ENCODE assay signal across 1 mouse cellular context in genomic region chr17:23672761-23673160, GRCm38 (mm10).
TF ChIP-seq lines count a peak whose summit lies in the region.

No protein-coding gene starts in this region.

TF ChIP-seq in CH12.LX, 34 proteins besides CTCF, POLR2A, EP300 and RAD21:
- no peak for TF ChIP-seq GABPA (IDR thresholded peaks at IDR 0.05; ENCODE audit: insufficient replicate concordance, low read depth, low read length)
- TF ChIP-seq USF1 (IDR thresholded peaks at IDR 0.05; ENCODE audit: low read depth, low read length) = no peak
- no peak for TF ChIP-seq ZKSCAN1 (IDR thresholded peaks at IDR 0.05; ENCODE audit: borderline replicate concordance, low read depth, low read length)
- no peak for TF ChIP-seq NRF1 (IDR thresholded peaks at IDR 0.05; ENCODE audit: low read depth, low read length)
- no peak for TF ChIP-seq MAX (IDR thresholded peaks at IDR 0.05; ENCODE audit: low read length)
- TF ChIP-seq PAX5 (IDR thresholded peaks at IDR 0.05; ENCODE audit: low read length) = no peak
- TF ChIP-seq BHLHE40 (IDR thresholded peaks at IDR 0.05; ENCODE audit: low read depth, low read length) = no peak
- no peak for TF ChIP-seq KAT2A (IDR thresholded peaks at IDR 0.05; ENCODE audit: insufficient replicate concordance, low read length)
- TF ChIP-seq JUN (IDR thresholded peaks at IDR 0.05; ENCODE audit: insufficient read depth, low read depth, low read length) = no peak
- TF ChIP-seq SMC3 (IDR thresholded peaks at IDR 0.05; ENCODE audit: low read depth, low read length) = no peak
- TF ChIP-seq CHD1 (IDR thresholded peaks at IDR 0.05; ENCODE audit: low read depth, low read length) = no peak
- TF ChIP-seq USF2 (conservative IDR thresholded peaks at IDR 0.05; ENCODE audit: low read depth, low read length) = no peak
- TF ChIP-seq TCF12 (IDR thresholded peaks at IDR 0.05; ENCODE audit: low read depth, low read length) = no peak
- no peak for TF ChIP-seq IRF4 (IDR thresholded peaks at IDR 0.05; ENCODE audit: low read depth, low read length)
- TF ChIP-seq ETS1 (conservative IDR thresholded peaks at IDR 0.05; ENCODE audit: low read depth, low read length) = no peak
- TF ChIP-seq RCOR1 (conservative IDR thresholded peaks at IDR 0.05; ENCODE audit: low read depth, low read length) = no peak
- no peak for TF ChIP-seq MEF2A (IDR thresholded peaks at IDR 0.05; ENCODE audit: borderline replicate concordance, low read depth, low read length)
- no peak for TF ChIP-seq POLR2AphosphoS2 (IDR thresholded peaks at IDR 0.05; ENCODE audit: low read depth, low read length)
- TF ChIP-seq NELFE (IDR thresholded peaks at IDR 0.05; ENCODE audit: low read depth, low read length) = no peak
- TF ChIP-seq SIN3A (IDR thresholded peaks at IDR 0.05; ENCODE audit: low read length) = no peak
